Mouse (Mus musculus): ENCODE data around the gene Stim2. TPM values are rescaled to one million over a fixed set of nuclear protein-coding genes. Genes with fewer than 3 reads are reported as not detected.
A peak's percentile ranks its signal among the peaks of the same experiment; 100 is the strongest.

Stim2 gene
- polyA plus RNA-seq, 1 experiment from 2014 or later = 28.0 TPM

DNA sequence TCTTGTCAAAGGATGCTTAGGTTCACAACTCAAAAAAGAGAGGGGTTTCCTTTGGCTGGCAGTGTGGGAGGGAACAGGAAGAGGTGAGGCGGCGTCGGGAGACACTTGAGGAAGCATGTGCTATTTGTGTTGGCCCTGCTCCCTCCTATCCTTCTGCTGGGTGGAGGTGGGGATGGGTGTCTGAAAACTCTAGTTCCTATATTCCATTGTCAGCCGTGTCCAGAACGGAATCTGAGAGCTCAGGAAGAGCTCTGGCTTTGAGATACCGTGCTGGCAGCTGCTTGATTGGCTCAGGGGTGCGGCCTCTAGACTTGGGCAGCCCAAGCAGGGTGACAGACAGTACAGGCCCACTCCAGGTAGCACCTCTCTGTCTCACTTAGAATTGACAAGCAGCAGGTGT, 28.1 kb upstream of the Stim2 start:
- H3K36me3 ChIP-seq = no peaks in the 10 kb centered on the region
- WGBS = 90% methylated on average over 7 of the region's 7 CpGs
- H3K27me3 ChIP-seq = no peaks in the 10 kb centered on the region
- no peak overlapping the region for H3K4me3 ChIP-seq
- no peak for ATAC-seq (ENCODE audit: low FRiP score)
- H3K4me2 ChIP-seq (replicated peaks) = no peak overlapping the region
- no peaks in the 10 kb centered on the region for H3K4me1 ChIP-seq
- H3K9me3 ChIP-seq (replicated peaks) = no peaks in the 10 kb centered on the region
- no peak overlapping the region for H3K27ac ChIP-seq
- no peak overlapping the region for H3K9ac ChIP-seq

DNA sequence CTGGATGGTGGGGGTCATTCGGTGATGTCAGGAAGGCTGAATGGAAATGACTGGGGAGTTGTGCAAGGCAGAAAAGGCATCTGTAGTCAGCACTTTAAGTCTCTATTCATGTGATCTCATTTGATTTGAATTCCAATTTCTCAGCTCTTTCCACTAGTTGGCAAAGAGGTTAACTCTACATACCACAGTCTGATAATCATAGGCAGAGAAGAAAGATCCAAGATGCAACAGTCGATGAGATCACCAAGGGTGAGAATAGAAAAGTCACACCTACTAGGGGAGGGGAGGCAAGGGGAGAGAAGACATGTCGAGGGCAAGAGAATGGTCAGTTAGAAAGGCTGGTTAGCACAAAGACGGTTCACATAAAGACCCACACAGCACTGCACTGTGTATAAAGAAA, 27.1 kb upstream of the Stim2 start:
- Histone ChIP-seq H3K27me3 (no peaks in the 10 kb centered on the region), H3K4me3 (no peak overlapping the region), H3K9ac (no peak overlapping the region), H3K4me1 (no peaks in the 10 kb centered on the region), H3K9me3 (replicated peaks) (no peaks in the 10 kb centered on the region), H3K27ac (no peak overlapping the region), H3K4me2 (replicated peaks) (no peak overlapping the region), H3K36me3 (no peaks in the 10 kb centered on the region)
- WGBS = 82% methylated on average over 4 of the region's 4 CpGs
- ATAC-seq (ENCODE audit: low FRiP score) = no peak

DNA sequence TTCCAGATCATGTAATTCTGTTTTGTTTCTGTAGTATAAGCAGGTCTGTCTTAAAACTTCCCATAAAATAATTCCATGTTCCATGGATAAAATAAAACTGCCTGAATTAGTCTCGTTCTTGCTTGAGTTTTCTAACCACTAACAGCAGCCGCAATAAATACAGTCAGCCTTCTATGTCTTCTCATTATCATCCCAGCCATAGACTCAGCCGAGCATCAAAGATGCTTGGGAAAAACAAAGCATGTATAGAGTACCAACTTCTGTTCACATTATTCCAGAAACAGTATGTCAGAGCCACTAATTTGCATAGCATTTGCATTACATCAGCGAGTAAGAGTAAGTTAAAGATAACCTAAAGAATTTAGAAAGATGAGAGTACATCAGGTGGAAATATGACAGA, 25.4 kb upstream of the Stim2 start:
- 75% methylated on average over 4 of the region's 4 CpGs for WGBS
- no peak overlapping the region for H3K4me2 ChIP-seq (replicated peaks)
- H3K27ac ChIP-seq = no peak overlapping the region
- H3K4me1 ChIP-seq = no peaks in the 10 kb centered on the region
- H3K27me3 ChIP-seq = no peaks in the 10 kb centered on the region
- no peak overlapping the region for H3K4me3 ChIP-seq
- H3K36me3 ChIP-seq = no peaks in the 10 kb centered on the region
- no peak for ATAC-seq (ENCODE audit: low FRiP score)
- no peak overlapping the region for H3K9ac ChIP-seq
- H3K9me3 ChIP-seq (replicated peaks) = no peaks in the 10 kb centered on the region

DNA sequence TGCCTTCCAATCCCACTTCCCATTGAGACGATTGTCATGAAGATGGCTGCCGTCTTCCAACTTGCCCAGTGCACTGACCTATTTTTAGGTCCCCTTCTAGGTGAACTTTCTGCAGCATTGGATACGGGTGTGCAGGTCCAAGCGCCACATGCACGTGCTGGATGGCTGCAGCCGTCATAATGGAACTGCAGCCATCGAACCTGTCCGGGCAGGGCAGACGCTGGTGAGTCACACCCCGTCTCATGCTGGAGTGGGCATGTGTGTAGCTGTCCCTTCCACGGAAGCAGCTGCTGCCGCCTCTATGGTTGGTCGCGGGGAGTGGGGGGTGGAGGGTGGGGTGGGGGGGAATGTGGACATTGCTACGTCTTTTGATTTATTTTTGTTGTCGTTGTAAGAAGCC, 21.8 kb upstream of the Stim2 start:
- H3K9ac ChIP-seq = no peak overlapping the region
- WGBS = 94% methylated on average over 16 of the region's 16 CpGs
- no peak overlapping the region for H3K27ac ChIP-seq
- H3K4me3 ChIP-seq = no peak overlapping the region
- no peak overlapping the region for H3K4me2 ChIP-seq (replicated peaks)
- no peak for ATAC-seq (ENCODE audit: low FRiP score)
- no peaks in the 10 kb centered on the region for H3K36me3 ChIP-seq
- H3K9me3 ChIP-seq (replicated peaks) = no peaks in the 10 kb centered on the region
- no peaks in the 10 kb centered on the region for H3K4me1 ChIP-seq
- H3K27me3 ChIP-seq = no peaks in the 10 kb centered on the region

DNA sequence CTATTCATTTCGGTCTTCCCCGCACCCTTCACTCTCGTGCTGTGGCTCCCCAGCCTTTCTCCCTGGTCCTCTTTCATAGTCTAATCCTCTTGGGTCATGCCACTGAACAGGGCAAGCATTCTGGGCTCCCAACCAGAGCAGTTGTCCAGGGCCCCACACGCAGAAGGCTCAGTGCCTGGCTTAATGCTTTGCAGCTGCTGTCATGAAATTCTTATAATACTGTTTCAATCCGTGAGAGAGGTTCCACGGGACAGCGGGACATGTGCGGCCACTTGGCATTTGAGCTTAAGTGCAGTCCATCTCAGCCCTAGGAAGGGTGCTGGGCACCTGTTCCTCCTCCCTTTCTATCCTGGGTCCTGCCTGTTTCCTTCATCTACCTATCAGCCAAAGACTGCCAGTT, 21.2 kb upstream of the Stim2 start:
- no peak for ATAC-seq (ENCODE audit: low FRiP score)
- Histone ChIP-seq H3K9me3 (replicated peaks) (no peaks in the 10 kb centered on the region), H3K4me2 (replicated peaks) (no peak overlapping the region), H3K27ac (no peak overlapping the region), H3K4me1 (no peaks in the 10 kb centered on the region), H3K9ac (no peak overlapping the region), H3K36me3 (no peaks in the 10 kb centered on the region), H3K4me3 (no peak overlapping the region), H3K27me3 (no peaks in the 10 kb centered on the region)
- WGBS = 88% methylated on average over 8 of the region's 8 CpGs

DNA sequence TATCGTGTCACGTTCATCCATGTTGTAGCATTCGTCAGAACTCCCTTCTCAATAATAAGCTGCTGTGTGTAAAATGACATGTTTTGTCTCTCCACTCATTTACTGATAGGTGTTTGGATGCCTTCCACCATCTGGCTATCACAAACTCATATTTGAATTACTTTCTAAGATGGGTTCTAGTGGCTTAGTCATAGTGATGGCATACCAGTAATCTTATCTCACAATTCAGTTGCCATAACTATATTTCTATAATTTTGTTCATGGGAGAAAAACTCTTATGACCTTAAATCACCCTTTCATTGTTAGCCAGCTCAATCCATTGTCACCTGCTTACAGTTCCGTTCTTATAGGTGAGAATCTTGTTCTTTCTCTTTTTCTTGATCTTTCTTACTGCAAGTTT, 14.9 kb upstream of the Stim2 start:
- Histone ChIP-seq H3K9me3 (replicated peaks) (no peaks in the 10 kb centered on the region), H3K4me3 (no peak overlapping the region), H3K4me1 (no peaks in the 10 kb centered on the region), H3K9ac (no peak overlapping the region), H3K36me3 (no peaks in the 10 kb centered on the region), H3K27ac (no peak overlapping the region), H3K27me3 (no peaks in the 10 kb centered on the region), H3K4me2 (replicated peaks) (no peak overlapping the region)
- no peak for ATAC-seq (ENCODE audit: low FRiP score)
- whole genome bisulfite sequencing = 87% methylated on average over 4 of the region's 4 CpGs

DNA sequence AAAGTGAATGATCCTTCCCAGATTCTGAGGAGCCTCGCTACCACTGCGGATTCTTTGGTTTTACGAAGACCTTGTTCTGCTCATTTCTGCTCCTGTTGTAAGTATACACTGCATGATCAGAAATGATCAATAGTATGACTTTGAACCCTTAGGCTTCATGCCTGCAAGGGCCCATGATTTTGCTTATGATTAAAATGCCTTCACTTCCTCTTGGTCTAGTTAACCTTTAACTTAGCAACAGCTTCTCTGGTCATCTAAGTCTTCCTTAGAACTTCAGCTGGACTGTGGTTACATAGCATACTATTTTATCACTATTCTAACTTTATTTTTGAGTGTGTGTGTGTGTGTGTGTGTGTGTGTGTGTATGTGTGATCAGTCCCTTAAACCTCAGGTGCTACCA, 12.7 kb upstream of the Stim2 start:
- H3K4me3 ChIP-seq = no peak overlapping the region
- no peaks in the 10 kb centered on the region for H3K27me3 ChIP-seq
- no peak overlapping the region for H3K9ac ChIP-seq
- no peak overlapping the region for H3K4me2 ChIP-seq (replicated peaks)
- H3K27ac ChIP-seq = no peak overlapping the region
- no peaks in the 10 kb centered on the region for H3K9me3 ChIP-seq (replicated peaks)
- 89% methylated on average over 3 of the region's 3 CpGs for WGBS
- H3K36me3 ChIP-seq = no peaks in the 10 kb centered on the region
- H3K4me1 ChIP-seq = no peaks in the 10 kb centered on the region
- no peak for ATAC-seq (ENCODE audit: low FRiP score)

DNA sequence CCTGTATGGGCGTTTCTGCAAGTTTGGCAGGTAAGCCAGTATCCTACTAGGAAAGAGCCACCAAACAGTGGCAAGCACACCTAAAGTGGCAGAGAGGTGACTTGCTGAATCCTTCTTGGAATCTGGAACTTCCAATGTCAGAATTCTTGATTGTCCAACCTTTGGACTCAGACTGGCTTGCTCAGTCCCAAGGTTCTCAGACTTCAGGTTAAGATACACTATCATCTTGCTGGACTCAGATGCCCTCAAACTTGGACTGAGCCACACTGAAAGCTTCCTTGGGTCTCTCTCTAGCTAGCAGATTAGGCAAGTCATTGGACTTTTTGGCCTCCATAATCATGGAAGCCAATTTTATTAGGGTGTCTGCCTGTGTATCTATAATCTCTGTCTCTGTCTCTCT, 10.8 kb upstream of the Stim2 start:
- H3K27ac ChIP-seq = no peak overlapping the region
- 82% methylated on average over 1 of the region's 1 CpGs for WGBS
- no peaks in the 10 kb centered on the region for H3K9me3 ChIP-seq (replicated peaks)
- no peak overlapping the region for H3K4me2 ChIP-seq (replicated peaks)
- no peak overlapping the region for H3K4me3 ChIP-seq
- ATAC-seq (ENCODE audit: low FRiP score) = no peak
- H3K36me3 ChIP-seq = no peaks in the 10 kb centered on the region
- H3K9ac ChIP-seq = no peak overlapping the region
- no peaks in the 10 kb centered on the region for H3K4me1 ChIP-seq
- H3K27me3 ChIP-seq = no peaks in the 10 kb centered on the region

DNA sequence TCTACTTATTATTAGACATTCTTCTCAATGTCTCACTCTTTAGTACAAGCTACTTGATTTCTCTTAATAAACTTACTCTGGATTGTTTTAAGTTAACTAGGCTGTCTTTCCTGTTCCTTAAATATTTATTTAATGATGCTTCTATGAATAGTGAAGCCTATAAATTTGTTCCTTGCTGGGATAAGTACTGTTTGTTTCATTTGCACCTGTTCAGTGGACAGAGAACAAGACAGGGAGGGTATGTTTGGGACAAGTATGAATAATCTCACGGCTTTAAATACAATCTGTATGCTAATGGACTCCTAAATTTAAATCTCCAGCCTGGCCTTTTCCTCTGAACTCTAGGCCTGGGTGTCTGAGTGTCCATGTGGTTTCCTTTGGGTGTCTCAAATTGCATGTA, 10.2 kb upstream of the Stim2 start:
- Histone ChIP-seq H3K36me3 (no peaks in the 10 kb centered on the region), H3K9me3 (replicated peaks) (no peaks in the 10 kb centered on the region), H3K27me3 (no peaks in the 10 kb centered on the region), H3K9ac (no peak overlapping the region), H3K4me2 (replicated peaks) (no peak overlapping the region), H3K27ac (no peak overlapping the region), H3K4me3 (no peak overlapping the region), H3K4me1 (0 out of 2 replicates have a peak, but pooled peaks cover 3% of the 10 kb centered on the region)
- no peak for ATAC-seq (ENCODE audit: low FRiP score)
- 68% methylated on average over 1 of the region's 1 CpGs for WGBS

DNA sequence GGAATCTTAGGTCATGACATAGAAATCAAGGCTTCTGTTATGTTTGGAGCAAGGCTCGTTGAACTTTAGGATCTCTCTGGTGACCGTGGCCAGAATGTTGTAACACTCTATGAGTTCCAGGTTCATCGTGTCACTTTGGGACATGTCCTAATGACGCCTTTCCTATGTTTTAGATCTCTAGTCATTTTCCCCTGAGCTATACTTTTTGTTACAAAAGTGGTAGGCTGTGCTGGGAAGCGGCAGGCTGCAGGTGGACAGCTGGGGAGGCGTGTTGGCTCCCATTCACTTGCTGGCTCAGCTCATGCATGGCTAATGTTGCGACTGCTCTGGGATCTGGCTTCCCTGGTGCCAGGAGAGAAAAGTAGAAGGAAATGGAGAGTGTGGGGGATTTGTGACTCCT, 5.7 kb upstream of the Stim2 start:
- Histone ChIP-seq H3K4me1 (0 out of 2 replicates have a peak, but pooled peaks cover 3% of the 10 kb centered on the region), H3K9me3 (replicated peaks) (no peaks in the 10 kb centered on the region), H3K27me3 (no peaks in the 10 kb centered on the region; the same call in 1 of the 2 replicates), H3K4me2 (replicated peaks) (no peak overlapping the region), H3K9ac (no peak overlapping the region), H3K4me3 (no peak overlapping the region), H3K36me3 (no peaks in the 10 kb centered on the region), H3K27ac (no peak overlapping the region)
- ATAC-seq (ENCODE audit: low FRiP score) = no peak
- 49% methylated on average over 7 of the region's 7 CpGs for WGBS

DNA sequence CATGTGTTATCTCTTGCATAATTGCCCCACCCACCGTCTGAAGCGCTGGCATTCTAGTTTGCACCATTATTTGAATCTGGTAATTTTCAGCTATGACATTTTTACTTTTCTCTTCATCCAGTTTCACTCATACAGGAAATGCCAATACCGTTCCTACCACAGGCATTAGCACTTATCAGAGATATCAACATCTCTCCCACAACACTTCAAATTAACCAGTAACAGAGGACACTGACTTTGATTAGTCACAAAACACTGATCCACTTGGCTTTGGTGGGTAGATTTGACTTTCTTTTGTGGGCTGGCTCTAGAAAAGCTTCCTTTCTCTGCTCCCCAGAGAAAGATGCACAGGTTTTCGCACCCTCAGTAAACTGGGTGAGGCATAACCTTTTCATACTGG, 3.7 kb upstream of the Stim2 start:
- Histone ChIP-seq H3K4me3 (peak overlapping the region; percentile 48; the same call in 1 of the 2 replicates), H3K4me1 (peaks cover 5% of the 10 kb centered on the region), H3K27ac (no peak overlapping the region), H3K9ac (no peak overlapping the region), H3K36me3 (no peaks in the 10 kb centered on the region), H3K4me2 (replicated peaks) (peak overlapping the region; percentile 93), H3K9me3 (replicated peaks) (no peaks in the 10 kb centered on the region), H3K27me3 (no peaks in the 10 kb centered on the region; the same call in 1 of the 2 replicates)
- no peak for ATAC-seq (ENCODE audit: low FRiP score)
- WGBS = 81% methylated on average over 4 of the region's 4 CpGs

DNA sequence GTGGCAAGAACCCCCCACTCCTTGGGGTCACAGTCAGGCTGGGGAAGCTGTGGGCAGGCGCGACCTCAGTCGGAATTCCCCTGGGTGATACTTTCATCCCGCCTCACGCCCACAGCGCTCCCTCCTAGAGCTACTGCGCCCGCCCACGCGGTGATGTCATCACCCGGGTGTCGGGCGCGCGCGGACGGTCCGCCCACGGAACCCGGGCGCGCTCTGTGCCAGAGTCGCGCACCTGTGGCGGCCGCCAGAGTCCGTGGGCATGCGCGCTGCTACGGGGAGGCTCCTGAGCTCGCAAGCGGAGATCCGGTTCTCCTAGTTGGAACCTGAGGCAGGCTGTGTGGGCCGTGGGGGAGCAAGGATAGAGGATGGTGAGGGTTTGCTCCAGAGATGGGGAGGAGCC, 3.0 kb upstream of the Stim2 start:
- under 1% methylated on average over 34 of the region's 34 CpGs for WGBS
- Histone ChIP-seq H3K9me3 (replicated peaks) (no peaks in the 10 kb centered on the region), H3K4me1 (peaks cover 13% of the 10 kb centered on the region), H3K4me3 (peak overlapping the region; percentile 48), H3K27ac (no peak overlapping the region), H3K27me3 (no peaks in the 10 kb centered on the region; the same call in 1 of the 2 replicates), H3K4me2 (replicated peaks) (peak overlapping the region; percentile 93), H3K36me3 (no peaks in the 10 kb centered on the region), H3K9ac (peak overlapping the region; percentile 60)
- ATAC-seq (ENCODE audit: low FRiP score) = peak; percentile 5

DNA sequence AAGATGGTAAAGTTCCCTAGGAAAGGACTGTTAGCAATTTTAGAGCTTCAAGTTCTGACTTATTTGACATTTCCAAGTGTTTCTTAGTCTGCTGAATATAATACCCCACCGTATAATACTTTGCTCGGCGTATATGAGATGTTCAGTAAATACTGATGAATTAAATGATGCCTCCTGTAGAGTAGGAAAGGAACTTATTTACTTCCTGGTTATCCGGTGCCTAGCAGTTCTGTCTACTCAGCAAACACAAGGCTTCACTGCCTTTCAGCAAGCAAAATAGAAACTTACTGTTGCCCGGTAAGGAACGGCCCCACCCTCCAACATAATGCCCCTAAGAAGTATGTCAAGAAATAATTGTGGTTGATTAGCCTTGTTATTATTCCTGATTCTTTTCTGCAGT, 1.5 kb upstream of the Stim2 start:
- 95% methylated on average over 6 of the region's 6 CpGs for WGBS
- ATAC-seq (ENCODE audit: low FRiP score) = no peak
- H3K27me3 ChIP-seq = no peaks in the 10 kb centered on the region; the same call in 1 of the 2 replicates

More for the DNA sequence above, 1.5 kb upstream of the Stim2 start:
- no peaks in the 10 kb centered on the region for H3K36me3 ChIP-seq
- no peak overlapping the region for H3K4me3 ChIP-seq
- peaks cover 17% of the 10 kb centered on the region for H3K4me1 ChIP-seq
- H3K27ac ChIP-seq = no peak overlapping the region
- no peaks in the 10 kb centered on the region for H3K9me3 ChIP-seq (replicated peaks)
- H3K4me2 ChIP-seq (replicated peaks) = no peak overlapping the region
- no peak overlapping the region for H3K9ac ChIP-seq

Data from hindbrain, embryonic 12.5 days (tissue).